Comparison of ENCODE assay signal across 19 mouse cellular contexts in genomic region chr12:72050821-72051220, GRCm38 (mm10). TPM values are rescaled to one million over a fixed set of nuclear protein-coding genes. Genes with fewer than 3 reads are reported as not detected.
"Had no signal": no experiment of that assay in that cellular context is flagged by ENCODE, and none has a peak within 500 bp of the region (broad histone marks: within the 10 kb centered on the region; RNA-seq: fewer than 3 reads in every experiment).

No protein-coding gene starts in this region.

- H3K9me3 ChIP-seq: midbrain, embryonic 10.5 days; neural tube, embryonic 15.5 days had no signal

- H3K27me3 ChIP-seq: midbrain, embryonic 12.5 days; neural tube, embryonic 13.5 days; neural tube, embryonic 15.5 days had no signal

- H3K4me1 ChIP-seq: midbrain, embryonic 12.5 days; neural tube, embryonic 13.5 days; neural tube, embryonic 15.5 days had no signal

- DNase-seq: lung, adult 18-20 months; lung, embryonic 14.5 days; lung, postnatal 10 days; lung, postnatal 4 days; midbrain, embryonic 14.5 days; retina, postnatal 1 day; right cerebral cortex, adult 18-20 months; right cerebral cortex, postnatal 25 days; right cerebral cortex, postnatal 4 days; spleen, adult 18-20 months; thymus, adult 18-20 months; thymus, postnatal 14 days; thymus, postnatal 36 days had no signal

- H3K27ac ChIP-seq: midbrain, embryonic 10.5 days; midbrain, embryonic 12.5 days; neural tube, embryonic 13.5 days; neural tube, embryonic 15.5 days had no signal

- H3K4me3 ChIP-seq: midbrain, embryonic 10.5 days; midbrain, embryonic 12.5 days; myocyte; neural tube, embryonic 13.5 days; neural tube, embryonic 15.5 days had no signal

- H3K9ac ChIP-seq: lung, embryonic 14.5 days; midbrain, embryonic 12.5 days; neural tube, embryonic 13.5 days; neural tube, embryonic 15.5 days had no signal

- H3K36me3 ChIP-seq: midbrain, embryonic 10.5 days; midbrain, embryonic 12.5 days; neural tube, embryonic 13.5 days; neural tube, embryonic 15.5 days had no signal

RNA-seq across cellular contexts. Expression of gene Gpr135, which starts 20.1 kb away (rescaled TPM):
- total RNA-seq: megakaryocyte-erythroid progenitor cell, adult 5-6 weeks had no signal

RNA-seq across cellular contexts. Expression of gene L3hypdh, which starts 34.4 kb away (rescaled TPM):
- total RNA-seq: megakaryocyte-erythroid progenitor cell, adult 5-6 weeks had no signal
